Mouse (Mus musculus) retina, postnatal 1 day (tissue): ENCODE data around the gene Tnfsf13.
"Not testable (repeated sequence)": the region's sequence is repeated elsewhere in the genome, so short reads cannot be mapped to it uniquely, and the experiment has no call there.

Experiments
- DNase-seq: peaks from one replicate; pipeline ENCODE4 v3.0.0-alpha.2; 2012

Gene Tnfsf13

DNA sequence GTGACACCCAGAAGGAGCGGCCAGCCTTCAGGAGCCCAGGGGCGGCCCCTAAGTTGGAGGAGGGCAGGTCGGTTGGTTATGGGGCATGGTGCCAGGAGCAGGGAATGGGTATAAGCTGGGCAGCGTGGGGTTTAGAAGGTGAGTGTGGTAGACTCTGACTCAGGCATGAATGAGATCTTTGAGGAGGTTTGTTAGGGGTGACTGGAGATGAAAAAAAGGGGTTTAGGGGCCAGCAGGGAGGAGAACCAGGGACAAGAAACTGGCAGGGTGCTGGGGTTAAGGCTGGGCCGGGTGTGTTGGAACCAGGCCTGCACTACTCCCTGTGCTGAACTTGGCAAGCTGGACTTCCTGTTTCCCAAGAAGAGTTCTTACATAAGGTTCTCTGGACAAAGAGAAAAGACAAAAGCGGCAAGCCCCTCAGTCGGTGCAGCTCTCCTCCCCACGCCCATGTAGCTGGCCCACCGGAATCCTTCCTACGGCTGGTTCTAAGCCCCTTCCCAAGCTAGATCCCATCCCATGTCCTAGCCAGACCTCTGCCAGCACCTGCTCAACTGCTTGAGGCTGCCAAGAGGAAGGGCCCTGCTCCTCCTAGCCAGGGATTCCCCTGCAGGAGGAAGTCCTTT is at the start of gene Tnfsf13:
TSS of gene Tnfsf13 (minus strand) at position 259 of the 623 bp plus-strand sequence.
- DNase-seq: no peak

DNA sequence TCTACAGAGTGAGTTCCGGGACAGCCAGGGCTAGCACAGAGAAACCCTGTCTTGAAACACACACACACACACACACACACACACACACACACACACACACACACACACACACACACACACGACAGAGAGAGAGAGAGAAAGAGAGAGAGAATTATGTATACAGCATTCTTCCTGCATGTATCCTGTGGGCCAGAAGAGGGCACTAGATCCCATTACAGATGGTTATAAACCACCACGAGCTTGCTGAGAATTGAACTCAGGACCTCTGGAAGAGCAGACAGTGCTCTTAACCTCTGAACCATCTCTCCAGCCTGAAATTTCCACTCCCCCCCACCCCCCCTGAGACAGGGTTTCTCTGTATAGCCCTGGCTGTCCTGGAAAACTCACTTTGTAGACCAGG is 45.8 kb upstream of the Tnfsf13 start:
- not testable (repeated sequence) for DNase-seq

DNA sequence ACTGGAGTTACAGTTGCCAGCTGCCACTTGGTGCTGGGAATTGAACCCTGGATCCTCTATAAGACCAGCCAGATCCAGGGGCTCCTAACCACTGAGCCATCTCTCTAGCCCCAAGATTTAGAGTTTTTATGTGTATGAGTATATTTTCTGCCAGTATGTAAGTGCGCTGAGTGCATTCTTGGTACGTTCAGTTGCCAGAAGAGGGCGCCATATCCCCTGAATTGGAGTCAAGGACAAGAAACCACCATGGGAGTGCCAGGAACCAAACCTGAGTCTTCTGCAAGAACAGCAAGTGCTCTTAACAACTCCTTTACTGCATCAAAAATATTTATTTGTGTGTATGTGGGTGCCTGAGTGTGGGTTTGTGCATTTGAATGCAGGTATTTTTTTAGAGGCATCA is 43.5 kb upstream of the Tnfsf13 start:
- peak; percentile 73 for DNase-seq

DNA sequence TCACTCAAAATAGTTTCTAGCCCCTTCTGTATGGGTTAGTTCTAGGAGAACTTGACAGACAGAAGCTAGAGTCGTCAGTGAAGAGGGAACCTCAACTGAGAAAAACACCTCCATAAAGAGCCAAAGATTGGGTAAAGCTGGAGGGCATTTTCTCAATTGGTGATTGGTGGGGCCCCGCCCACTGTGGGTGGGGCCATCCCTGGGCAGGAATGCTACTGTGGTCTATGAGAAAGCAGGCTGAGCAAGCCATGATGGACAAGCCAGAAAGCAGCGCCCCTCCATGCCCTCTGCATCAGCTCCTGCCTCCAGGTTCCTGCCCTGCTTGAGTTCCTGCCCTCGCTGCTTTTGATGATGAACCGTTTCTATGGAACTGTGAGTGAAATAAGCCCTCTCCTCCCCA is 40.4 kb upstream of the Tnfsf13 start:
- no peak for DNase-seq

DNA sequence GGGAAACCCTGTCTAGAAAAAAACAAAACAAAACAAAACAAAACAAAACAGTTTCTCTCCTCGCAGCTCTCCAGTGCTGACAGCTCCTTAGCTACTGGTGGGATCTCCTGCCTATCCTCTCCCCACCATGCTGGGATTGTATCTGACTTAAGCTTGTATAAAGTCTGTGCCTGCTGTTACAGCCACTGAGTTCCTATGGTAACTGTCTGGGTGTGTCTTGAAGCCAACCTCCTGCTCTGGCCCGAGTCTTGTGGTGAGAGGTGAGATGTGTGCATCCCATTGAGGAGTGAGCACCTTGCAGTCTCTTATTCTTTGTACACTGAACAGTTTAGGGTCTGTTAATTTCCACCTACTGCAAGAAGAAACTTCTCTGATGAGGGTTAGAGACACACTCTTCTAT is 37.5 kb upstream of the Tnfsf13 start:
- no peak for DNase-seq

DNA sequence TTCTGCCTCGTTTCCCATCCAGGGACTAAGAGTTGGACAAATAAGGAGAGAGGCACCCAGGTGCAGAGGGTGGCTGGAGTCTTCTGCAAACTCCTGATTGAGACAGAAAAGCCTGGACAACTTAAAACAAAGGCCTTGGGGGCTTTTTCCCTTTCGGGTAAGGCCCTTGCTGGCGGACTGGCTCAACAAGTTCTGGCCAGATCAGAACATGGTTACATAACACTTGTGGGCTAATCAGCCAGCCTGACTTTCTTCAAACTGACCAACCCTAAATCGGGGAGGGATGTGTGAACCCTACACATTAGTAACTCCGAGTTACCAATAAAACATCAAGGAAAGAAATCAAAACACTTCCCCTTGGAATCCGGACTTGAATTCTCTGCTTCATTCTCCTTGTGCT is 35.3 kb upstream of the Tnfsf13 start:
- no peak for DNase-seq

DNA sequence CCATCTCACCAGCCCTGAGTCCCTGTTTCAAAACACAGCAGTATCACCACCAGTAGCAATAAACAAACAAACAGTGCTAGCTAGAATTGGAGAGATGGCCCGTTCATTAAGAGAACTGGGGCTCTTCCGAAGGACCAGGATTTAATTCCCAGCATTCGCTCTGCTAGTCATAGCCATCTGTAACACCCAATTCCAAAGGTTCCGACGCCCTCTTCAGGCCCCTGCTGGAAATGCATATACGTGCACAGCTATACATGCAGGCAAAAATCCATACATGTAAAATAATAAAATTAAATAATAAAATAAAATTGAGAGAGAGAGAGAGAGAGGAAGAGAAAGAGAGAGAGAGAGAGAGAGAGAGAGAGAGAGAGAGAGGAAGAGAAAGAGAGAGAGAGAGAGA is 33.8 kb upstream of the Tnfsf13 start:
- DNase-seq: no peak

DNA sequence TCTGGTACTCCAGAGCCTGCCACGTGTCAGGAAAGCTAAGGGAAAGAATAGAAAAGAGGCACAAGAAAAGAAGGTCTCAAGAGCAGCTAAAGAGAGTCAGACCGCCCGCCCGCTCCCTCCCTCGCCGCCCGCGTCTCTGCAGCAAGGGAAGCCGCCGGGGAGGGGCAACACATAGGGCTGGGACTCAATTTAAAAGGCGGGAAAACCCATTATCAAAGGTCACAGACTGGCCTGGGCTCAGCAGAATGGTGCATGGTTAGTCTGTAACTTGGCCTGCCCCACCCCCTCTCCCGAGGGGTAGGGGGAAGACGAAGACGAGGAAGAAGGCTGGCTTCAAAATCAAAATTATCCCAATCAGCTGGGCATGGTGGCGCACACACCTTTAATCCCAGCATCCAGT is 33.1 kb upstream of the Tnfsf13 start:
- no peak for DNase-seq

DNA sequence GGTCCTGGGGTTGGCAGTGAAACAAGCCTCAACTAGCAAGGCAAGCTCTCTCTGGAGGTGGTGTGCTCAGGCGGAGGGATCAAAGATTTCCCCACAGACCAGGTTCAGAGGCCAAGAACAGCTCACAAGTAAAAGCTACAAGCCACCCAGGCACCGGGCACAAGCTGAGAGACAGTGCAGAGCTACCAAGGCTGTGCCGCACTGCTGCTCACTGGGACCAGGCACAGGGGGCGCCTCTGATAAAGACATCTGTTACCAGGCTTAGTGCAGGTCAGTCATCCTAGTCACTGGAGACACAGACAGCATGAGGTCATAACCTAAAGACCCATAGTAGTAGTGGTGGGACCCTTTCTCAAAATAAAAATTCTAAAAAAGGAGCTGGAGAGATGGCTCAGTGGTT is 31.4 kb upstream of the Tnfsf13 start:
- no peak for DNase-seq

DNA sequence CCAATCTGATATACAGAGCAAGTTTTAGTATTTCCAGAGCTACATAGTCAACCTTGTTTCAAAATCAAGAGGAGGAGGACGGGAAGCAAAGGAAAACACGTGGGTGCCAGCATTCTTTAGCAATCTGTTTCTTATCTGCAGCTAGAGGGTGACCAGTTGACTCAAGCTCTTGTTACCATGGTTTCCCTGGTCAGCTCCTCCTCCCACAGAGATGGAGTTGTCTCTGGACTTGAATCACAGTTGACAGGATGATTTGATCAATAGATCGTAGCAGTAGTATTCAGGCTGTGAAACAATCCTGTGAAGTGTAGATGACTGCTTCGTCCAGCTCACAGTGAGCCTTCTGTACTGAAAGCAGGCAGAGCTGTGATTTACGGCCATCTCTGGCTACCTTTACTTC is 30.3 kb upstream of the Tnfsf13 start:
- DNase-seq: no peak

DNA sequence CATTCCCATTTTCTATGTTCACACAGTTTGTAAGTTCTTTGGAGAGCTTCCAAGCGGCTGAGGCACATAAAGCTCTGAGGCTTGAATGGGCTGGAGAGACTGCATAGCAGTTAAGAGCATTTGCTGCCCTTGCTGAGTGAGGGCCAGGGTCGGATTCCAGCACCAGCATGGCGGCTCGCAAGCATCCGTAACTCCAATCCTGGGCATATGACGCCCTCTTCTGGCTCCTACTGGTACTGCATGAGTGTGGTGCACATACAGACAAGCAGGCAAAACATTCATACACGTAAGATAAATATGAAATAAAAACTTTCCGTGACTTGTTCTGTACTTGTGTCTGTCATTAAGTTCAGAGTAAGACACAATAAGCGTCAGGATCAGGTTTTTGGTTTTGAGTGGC is 29.9 kb upstream of the Tnfsf13 start:
- DNase-seq: peak; percentile 42

DNA sequence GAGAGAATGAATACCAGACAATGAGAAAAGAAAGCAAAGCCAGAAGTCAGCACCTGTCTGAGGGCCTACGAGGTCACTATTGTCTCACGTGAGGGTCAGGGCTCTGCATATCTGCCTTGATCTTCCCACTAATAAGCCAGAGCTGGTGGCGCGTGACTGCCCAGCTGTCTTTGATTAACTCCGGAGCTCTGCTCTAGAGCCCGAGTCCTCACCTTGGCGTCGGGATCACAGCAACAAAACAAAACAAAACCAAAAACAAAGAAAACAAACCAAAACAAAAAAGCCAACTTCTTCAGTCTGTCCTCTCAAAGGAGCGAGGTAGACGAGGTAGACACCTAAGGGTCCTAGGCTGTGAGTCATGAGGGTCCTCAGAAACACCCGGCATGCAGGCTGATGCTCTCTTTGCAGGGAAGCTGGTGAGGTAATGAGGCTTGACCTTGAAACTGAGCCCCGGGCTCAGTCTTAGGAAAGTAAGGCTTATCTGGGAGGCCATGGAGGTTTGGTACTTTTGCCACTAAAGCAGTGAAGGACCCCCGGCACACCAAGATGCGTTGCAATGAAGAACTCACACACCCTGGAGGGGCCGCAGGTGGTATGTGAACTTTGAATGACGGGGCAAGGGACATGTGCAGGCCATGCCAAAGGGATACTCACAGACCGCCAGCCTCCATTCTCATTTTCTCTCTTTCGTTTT is 29.2 kb upstream of the Tnfsf13 start:
- peak; percentile 54 for DNase-seq

DNA sequence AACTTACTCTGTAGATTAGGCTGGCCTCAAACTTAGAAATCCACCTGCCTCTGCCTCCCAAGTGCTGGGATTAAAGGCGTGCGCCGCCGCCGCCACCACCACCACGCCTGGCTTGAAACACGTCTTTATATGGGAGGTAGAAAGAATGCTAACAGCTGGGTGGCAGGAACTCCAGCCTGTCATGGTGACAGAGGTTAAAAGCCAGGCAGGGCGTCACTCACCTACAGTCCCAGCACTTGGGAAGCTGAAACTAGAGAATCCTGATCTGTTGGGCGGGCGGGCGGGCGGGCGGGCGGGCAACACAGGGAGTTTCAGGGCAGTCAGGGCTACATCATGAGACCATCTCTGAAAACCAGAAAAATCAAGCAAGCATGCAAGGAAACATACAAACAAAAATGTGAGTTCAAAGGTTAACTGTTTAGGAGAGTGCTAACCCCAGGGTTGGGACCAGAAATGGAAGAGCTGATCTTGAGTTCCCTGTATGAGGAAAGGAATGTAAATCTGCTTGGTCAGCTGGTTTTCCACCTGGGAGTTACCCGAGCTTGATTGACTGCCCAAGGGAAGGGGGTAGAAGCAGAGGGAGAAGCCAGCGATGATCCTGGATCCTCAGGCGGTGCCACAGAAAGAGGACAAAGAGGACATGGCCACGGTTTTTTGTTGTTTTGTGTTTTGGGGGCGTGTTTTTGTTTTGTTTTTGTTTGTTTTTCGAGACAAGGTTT is 27.5 kb upstream of the Tnfsf13 start:
- DNase-seq: no peak

DNA sequence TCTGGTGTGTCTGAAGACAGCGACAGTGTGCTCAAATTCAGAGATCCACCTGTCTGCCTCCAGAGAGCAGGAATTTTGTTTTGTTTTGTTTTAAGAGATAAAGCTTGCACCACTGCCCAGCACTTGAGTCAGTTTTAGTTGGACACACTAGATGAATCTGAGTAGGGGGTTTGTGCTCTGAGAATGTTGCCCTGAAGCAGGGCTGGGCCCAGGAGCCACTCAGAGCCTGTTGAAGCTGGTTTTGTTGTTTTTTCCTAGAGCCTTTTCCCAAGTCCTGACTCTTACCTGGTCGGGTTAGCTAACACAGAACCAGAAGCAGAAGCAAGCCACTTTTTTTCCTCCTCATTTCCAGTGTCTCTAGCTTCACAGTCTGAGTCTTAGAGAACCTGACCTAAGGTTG is 25.5 kb upstream of the Tnfsf13 start:
- DNase-seq: no peak

DNA sequence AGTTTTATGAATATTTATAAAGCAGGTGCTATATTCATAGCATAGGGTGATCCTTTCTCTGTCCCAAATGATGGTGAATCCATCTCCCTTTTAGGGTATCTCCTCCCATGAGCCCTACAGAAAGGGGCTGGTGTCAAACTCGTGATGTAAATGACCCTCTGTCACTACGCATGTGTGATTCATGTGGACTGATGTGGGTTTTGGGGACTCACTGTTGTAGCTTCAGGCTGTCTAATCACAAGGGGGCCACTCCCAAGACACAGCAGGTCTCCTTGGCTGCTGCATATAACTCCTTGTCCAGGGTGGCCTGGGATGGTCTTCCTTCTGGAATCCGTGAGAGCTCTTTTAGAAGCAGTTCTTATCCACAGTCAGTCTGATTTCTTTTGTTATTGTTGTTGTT is 24.9 kb upstream of the Tnfsf13 start:
- DNase-seq: no peak

DNA sequence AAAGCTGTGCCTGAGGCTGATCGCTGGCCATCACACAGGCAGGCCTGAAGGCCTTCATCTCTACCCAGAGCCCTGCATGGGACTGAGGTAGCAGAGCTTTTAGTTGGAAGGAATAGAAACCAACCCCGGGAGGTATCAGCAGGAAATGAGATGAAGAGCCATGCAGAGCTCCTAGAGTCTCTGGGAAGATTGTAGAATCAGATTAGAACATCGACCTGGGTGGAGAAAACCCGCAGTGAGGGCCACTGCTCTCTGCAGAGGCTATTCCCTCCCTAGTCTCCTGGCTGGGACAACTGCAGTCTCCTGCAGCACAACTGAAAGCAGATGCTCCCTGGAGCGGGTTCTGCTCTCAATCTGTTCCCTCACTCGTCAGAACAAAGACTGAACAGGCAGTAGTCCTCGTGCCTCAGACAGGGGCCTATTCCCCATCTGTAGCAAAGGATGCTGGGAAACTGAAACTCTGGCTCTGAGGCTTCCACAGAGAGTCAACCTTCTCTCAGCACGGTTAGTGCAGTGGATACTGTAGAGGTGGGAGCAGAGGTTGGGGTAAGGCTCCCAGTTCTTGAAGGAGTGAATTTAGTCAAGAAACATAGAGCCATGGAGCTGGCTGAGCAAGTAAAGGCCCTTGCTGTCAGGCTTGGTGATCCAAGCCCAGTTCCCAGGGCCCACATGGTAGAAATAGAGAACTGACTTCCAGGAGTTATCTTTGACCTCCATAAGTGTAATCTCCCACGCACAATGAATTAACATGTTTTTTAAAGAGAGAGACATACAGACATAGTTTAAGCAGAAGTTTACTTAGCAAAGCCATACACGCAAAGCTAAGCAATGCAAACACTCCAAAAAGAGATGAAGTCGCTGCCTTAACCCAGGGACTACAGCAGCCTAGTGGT is 24.2 kb upstream of the Tnfsf13 start:
- DNase-seq: no peak

DNA sequence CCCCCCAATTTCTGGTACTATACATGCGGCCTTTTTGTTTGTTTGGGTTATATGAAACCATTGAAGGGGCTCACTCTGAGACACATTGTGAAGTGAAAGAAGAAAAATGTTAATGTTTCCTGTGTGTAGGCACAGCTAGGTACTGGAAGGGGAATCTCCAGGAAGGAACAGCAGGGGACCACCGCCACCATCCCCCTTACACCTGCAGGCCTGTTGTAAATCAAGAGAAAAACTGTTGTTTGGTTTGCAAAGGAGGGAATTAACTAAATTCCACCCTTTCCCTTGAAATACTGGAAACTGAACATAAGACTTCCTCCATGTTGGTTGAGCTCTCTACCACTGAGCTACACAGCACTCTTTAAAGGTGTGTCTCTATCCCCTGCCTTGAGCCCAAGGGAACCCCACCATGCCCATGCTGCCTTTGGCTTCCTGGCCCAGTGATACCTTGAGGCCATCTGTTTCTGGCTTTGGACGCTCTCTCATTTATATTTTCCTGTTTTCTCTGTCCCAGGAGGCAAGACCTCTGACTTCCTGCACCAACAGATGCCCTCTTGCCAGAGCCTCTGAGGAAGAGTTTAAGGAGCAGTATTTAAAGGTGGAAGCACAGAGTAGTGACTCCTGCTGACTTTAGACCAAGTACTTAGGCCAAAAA is 23.2 kb upstream of the Tnfsf13 start:
- DNase-seq: no peak

DNA sequence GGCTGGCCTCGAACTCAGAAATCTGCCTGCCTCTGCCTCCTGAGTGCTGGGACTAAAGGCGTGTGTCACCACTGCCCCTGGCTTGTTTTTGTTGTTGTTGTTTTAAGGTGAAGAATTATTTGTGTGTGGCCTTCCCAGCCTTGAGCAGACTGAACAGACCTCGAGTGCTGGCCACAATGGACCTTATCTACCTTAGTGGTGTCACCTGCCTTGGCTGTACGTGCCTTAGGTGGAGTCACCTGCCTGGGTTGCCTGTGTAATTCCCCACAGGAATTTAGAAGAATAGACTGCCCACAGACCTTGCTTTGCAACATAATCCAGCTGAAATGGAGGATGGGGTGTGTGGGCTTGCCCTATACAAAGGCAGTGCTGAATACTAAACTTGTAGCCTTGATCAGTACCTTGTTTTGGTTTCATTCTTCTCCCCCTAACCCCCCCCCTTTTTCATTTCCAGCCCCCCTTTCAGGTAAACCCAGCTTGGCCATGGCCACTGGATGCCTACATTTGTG is 22.3 kb upstream of the Tnfsf13 start:
- no peak for DNase-seq

DNA sequence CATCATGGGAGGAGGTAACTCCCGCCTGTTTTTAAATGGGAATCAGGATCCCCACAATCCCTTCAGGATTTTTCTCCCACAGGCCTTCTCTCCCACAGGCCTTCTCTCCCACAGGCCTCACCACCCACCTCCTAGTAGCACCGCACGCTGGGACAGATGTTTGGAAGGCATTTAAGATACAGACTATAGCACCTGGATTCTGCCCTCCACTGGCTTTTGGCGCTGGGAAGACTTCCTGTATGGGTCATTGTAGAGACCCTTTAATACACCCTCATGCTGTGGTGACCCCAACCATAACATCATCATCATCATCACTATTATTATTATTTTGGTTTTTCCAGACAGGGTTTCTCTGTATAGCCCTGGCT is 21.9 kb upstream of the Tnfsf13 start:
- no peak for DNase-seq

DNA sequence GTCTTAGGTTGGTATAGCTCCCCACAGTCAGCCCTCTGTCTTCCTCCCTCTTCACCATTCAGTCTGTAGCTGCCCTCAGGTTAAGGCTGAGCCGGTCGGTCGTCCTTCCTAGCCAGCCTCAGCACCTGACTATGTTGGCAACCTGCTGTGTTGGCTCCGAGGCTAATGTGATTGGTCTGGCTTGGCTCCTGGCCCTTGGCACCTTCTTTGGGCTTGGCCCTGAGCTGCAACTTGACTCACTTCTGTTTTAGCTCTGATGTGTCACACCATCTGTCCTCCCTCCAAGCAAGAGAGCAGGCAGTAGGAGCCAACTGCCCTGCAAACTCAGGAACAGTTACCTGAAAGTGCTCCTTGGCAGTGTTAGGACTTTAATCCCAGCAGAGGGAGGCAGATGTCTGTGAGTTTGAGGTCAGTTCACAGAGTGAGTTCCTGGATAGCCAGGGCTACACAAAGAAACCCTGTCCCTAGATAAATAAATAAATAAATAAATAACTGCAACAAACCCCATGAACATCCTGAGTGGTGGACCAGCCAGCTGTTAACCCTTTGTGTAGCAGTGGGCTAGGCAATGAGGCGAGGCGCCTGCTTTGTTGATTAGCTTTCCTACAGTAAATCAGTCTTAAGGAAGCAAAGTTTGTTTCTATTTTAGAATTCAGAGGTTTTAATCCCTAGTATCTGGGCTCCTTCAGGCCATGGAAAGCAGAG is 21.3 kb upstream of the Tnfsf13 start:
- no peak for DNase-seq

DNA sequence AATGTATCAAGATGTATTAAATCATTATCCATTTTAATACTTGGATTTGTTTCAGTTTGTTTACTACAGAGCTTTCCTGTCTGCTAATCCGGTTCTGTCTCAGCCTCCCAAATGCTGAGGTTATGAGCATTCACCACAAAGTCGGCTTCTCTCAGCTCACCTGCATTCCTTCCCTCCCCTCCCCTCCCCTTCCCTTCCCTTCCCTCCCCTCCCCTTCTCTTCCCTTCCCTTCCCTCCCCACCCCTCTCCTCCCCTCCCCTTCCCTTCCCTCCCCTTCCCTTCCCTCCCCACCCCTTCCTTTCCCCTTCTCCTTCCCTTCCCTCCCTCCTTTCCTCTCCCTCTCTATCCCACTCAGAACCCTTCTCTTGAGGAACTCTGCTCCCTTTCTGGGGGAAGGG is 19.0 kb upstream of the Tnfsf13 start:
- no peak for DNase-seq
